Mouse (Mus musculus) kidney, adult 2 months (tissue): ENCODE data around the gene Kbtbd7.

Experiments used
- CTCF ChIP-seq: fragments of 200-500 bp; conservative IDR thresholded peaks from 2 replicates; pipeline ENCODE4 v1.5.1; 2011; ENCODE audit warnings: low read depth, mild to moderate bottlenecking, control low read depth, low read length, moderate library complexity, mixed read lengths; ENCODE audit not compliant: insufficient read depth, insufficient read length
- POLR2A ChIP-seq: fragments of 200-500 bp; IDR thresholded peaks from one replicate; pipeline ENCODE4 v1.6.1; 2011; ENCODE audit warnings: low read depth, low read length, control low read depth

GRCm38 (mm10) chr14:79434068-79434467 is 7.8 kb downstream of the Kbtbd7 start:
- TF ChIP-seq POLR2A = no peak
- no peak for TF ChIP-seq CTCF
